Mouse (Mus musculus): ENCODE data around the gene Mgll. TPM values are rescaled to one million over a fixed set of nuclear protein-coding genes. Genes with fewer than 3 reads are reported as not detected.

The Mgll gene
- polyA plus RNA-seq (2012; rRNA removed): 22.3 and 23.0 TPM in 2 replicates

GRCm38 (mm10) chr6:88724313-88725195 lies at the start of gene Mgll:
Mgll (plus strand) TSS chr6:88724412.

GRCm38 (mm10) chr6:88841781-88842689 lies 117.8 kb downstream of the Mgll start, which contains the start of gene Abtb1:
Abtb1 (minus strand) TSS chr6:88841984.

GRCm38 (mm10) chr6:88874868-88875508 lies 150.8 kb downstream of the Mgll start, which contains the start of gene Podxl2:
Podxl2 (minus strand) TSS chr6:88875044.

Other genes starting within 250 kb of the Mgll start
- 141 TPM in 2 replicates for gene Sec61a1, start 205.5 kb upstream of the Mgll start, polyA plus RNA-seq (2012; rRNA removed)
- gene Kbtbd12, start 86.5 kb upstream of the Mgll start, polyA plus RNA-seq (2012; rRNA removed): 0.25 and 0.27 TPM in 2 replicates
- gene Abtb1, start 117.6 kb downstream of the Mgll start, polyA plus RNA-seq (2012; rRNA removed): 62.8 and 66.0 TPM in 2 replicates
- 1,112 and 1,218 TPM in 2 replicates for gene Podxl2, start 150.6 kb downstream of the Mgll start, polyA plus RNA-seq (2012; rRNA removed)
- gene Mcm2, start 174.4 kb downstream of the Mgll start, polyA plus RNA-seq (2012; rRNA removed): 20.6 and 21.9 TPM in 2 replicates
- 128 and 142 TPM in 2 replicates for gene Tpra1, start 177.8 kb downstream of the Mgll start, polyA plus RNA-seq (2012; rRNA removed)